Mouse (Mus musculus): ENCODE results near the gene Olfr818. TPM values are rescaled to one million over a fixed set of nuclear protein-coding genes. Genes with fewer than 3 reads are reported as not detected.
"Not testable (repeated sequence)": the region's sequence is repeated elsewhere in the genome, so short reads cannot be mapped to it uniquely, and the experiment has no call there.

Olfr818 gene
- total RNA-seq (2021) = not detected
- polyA plus RNA-seq (2012; rRNA removed) = not detected in 2 replicates
- long read RNA-seq = 0 reads

GRCm38 (mm10) chr10:129949000-129949399, at the start of gene Olfr818:
Gene Olfr818 (minus strand): TSS chr10:129949100.
- DNase-seq = no peak

DNA sequence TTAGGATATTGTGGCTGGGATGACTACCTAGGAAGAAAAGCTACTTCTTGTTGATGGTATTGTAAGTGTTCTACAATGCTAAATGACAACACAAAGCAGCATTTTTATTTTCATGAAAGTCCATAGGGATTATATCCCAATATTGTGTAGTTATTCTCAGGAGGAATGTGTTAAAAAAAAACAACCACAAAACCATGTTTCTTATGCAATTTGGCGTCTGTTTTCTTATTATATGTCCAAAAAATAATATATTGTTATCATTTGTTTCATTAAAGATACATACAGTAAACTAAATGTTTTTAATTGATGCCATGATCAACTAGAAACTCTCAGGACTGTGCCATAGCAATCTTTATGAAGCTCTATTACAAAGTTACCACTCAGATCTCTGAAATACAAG, 36.1 kb upstream of the Olfr818 start, which contains the start of gene Gm10310:
Gm10310 (minus strand) TSS at position 101 of the 400 bp plus-strand sequence.
- not testable (repeated sequence) for DNase-seq

GRCm38 (mm10) chr10:129981867-129982266, 33.0 kb upstream of the Olfr818 start:
- DNase-seq = not testable (repeated sequence)

- DNase-seq = not testable (repeated sequence)
These were observed 27.1 kb upstream of the Olfr818 start, which contains the start of gene Olfr247 for GRCm38 (mm10) chr10:129976040-129976439. Gene Olfr247 (minus strand): TSS chr10:129976140.

DNA sequence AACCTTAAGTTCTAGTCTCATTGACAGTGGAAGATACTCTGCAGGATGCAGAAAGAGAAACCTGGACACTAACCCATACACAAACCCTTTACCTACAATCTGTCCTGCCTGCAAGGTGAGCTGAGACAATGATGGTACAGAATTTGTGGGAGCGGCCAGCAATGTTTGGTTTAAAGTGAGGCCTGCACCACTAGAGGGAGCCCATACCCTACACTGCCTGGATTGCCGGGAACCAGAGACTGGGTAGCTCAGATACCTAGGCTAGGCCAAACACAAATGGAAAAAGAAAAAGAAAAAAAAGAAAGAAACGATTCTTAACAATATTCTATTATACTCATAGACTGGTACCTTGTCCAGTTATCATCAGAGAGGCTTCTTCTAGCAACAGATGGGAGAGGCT, 24.1 kb upstream of the Olfr818 start:
- not testable (repeated sequence) for DNase-seq

DNA sequence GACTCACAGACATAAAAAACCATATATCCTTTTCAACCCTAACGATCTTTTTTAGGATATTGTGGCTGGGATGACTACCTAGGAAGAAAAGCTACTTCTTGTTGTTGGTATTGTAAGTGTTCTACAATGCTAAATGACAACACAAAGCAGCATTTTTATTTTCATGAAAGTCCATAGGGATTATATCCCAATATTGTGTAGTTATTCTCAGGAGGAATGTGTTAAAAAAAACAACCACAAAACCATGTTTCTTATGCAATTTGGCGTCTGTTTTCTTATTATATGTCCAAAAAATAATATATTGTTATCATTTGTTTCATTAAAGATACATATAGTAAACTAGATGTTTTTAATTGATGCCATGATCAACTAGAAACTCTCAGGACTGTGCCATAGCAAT, 18.3 kb upstream of the Olfr818 start, which contains the start of gene Olfr819:
Olfr819 (minus strand) TSS at position 101 of the 400 bp plus-strand sequence.
- DNase-seq = not testable (repeated sequence)

- DNase-seq = not testable (repeated sequence)
These were observed 17.3 kb upstream of the Olfr818 start for GRCm38 (mm10) chr10:129966232-129966631.

DNA sequence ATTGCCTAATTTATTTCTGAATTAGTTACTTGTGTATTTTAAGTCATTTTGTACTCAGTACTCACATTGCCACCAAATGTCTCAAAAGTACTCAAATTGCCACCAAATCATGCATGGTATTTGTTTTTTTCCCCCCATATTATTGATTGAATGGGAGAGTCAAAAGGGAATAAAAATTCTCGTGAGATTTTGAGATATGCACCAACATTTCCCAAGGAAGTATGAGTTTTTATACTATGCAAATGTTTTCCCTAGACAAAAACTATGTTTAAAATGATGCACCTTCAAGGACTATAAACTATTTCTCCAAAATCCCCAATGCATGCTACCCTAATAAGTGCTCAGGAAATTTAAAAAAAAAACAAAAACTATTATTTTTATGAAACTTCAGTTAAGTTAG, 33.4 kb downstream of the Olfr818 start, which contains the start of gene Olfr816:
Olfr816 (minus strand) TSS at position 101 of the 400 bp plus-strand sequence.
- DNase-seq = no peak

- DNase-seq = not testable (repeated sequence)
These were observed 43.1 kb downstream of the Olfr818 start, which contains the start of gene Olfr815 for GRCm38 (mm10) chr10:129905767-129906166. Gene Olfr815 (minus strand): TSS chr10:129905867.

Other genes starting within 250 kb of the Olfr818 start
- gene Olfr804, start 245.9 kb downstream of the Olfr818 start, total RNA-seq (2021) = not detected
- gene Olfr804, start 245.9 kb downstream of the Olfr818 start, polyA plus RNA-seq (2012; rRNA removed) = not detected in 2 replicates
- gene Olfr805, start 219.7 kb downstream of the Olfr818 start, total RNA-seq (2021) = not detected
- gene Olfr805, start 219.7 kb downstream of the Olfr818 start, polyA plus RNA-seq (2012; rRNA removed) = not detected in 2 replicates
- gene Olfr806, start 207.2 kb downstream of the Olfr818 start, total RNA-seq (2021) = not detected
- not detected in 2 replicates for gene Olfr806, start 207.2 kb downstream of the Olfr818 start, polyA plus RNA-seq (2012; rRNA removed)
- not detected for gene Olfr807, start 191.3 kb downstream of the Olfr818 start, total RNA-seq (2021)
- gene Olfr807, start 191.3 kb downstream of the Olfr818 start, polyA plus RNA-seq (2012; rRNA removed) = not detected in 2 replicates
- gene Olfr808, start 183.6 kb downstream of the Olfr818 start, total RNA-seq (2021) = not detected
- gene Olfr808, start 183.6 kb downstream of the Olfr818 start, polyA plus RNA-seq (2012; rRNA removed) = not detected in 2 replicates
- not detected for gene Olfr809, start 174.5 kb downstream of the Olfr818 start, total RNA-seq (2021)
- not detected in 2 replicates for gene Olfr809, start 174.5 kb downstream of the Olfr818 start, polyA plus RNA-seq (2012; rRNA removed)
- not detected for gene Olfr810, start 154.2 kb downstream of the Olfr818 start, total RNA-seq (2021)
- gene Olfr810, start 154.2 kb downstream of the Olfr818 start, polyA plus RNA-seq (2012; rRNA removed) = not detected in 2 replicates
- gene Olfr811, start 144.7 kb downstream of the Olfr818 start, total RNA-seq (2021) = not detected
- gene Olfr811, start 144.7 kb downstream of the Olfr818 start, polyA plus RNA-seq (2012; rRNA removed) = not detected in 2 replicates
- not detected for gene Olfr812, start 103.0 kb downstream of the Olfr818 start, total RNA-seq (2021)
- not detected in 2 replicates for gene Olfr812, start 103.0 kb downstream of the Olfr818 start, polyA plus RNA-seq (2012; rRNA removed)
- not detected for gene Olfr813, start 93.7 kb downstream of the Olfr818 start, total RNA-seq (2021)
- gene Olfr813, start 93.7 kb downstream of the Olfr818 start, polyA plus RNA-seq (2012; rRNA removed) = not detected in 2 replicates
- not detected for gene Olfr814, start 69.2 kb downstream of the Olfr818 start, total RNA-seq (2021)
- gene Olfr814, start 69.2 kb downstream of the Olfr818 start, polyA plus RNA-seq (2012; rRNA removed) = not detected in 2 replicates
- gene Olfr815, start 43.2 kb downstream of the Olfr818 start, total RNA-seq (2021) = not detected
- not detected in 2 replicates for gene Olfr815, start 43.2 kb downstream of the Olfr818 start, polyA plus RNA-seq (2012; rRNA removed)
- gene Olfr816, start 33.5 kb downstream of the Olfr818 start, total RNA-seq (2021) = not detected
- gene Olfr816, start 33.5 kb downstream of the Olfr818 start, polyA plus RNA-seq (2012; rRNA removed) = not detected in 2 replicates
- gene Olfr819, start 18.2 kb upstream of the Olfr818 start, total RNA-seq (2021) = not detected
- gene Olfr819, start 18.2 kb upstream of the Olfr818 start, polyA plus RNA-seq (2012; rRNA removed) = not detected in 2 replicates
- not detected for gene Olfr247, start 27.0 kb upstream of the Olfr818 start, total RNA-seq (2021)
- not detected in 2 replicates for gene Olfr247, start 27.0 kb upstream of the Olfr818 start, polyA plus RNA-seq (2012; rRNA removed)
- not detected for gene Gm10310, start 36.0 kb upstream of the Olfr818 start, total RNA-seq (2021)
- not detected in 2 replicates for gene Gm10310, start 36.0 kb upstream of the Olfr818 start, polyA plus RNA-seq (2012; rRNA removed)
- not detected for gene Olfr820, start 63.5 kb upstream of the Olfr818 start, total RNA-seq (2021)
- gene Olfr820, start 63.5 kb upstream of the Olfr818 start, polyA plus RNA-seq (2012; rRNA removed) = not detected in 2 replicates
- gene Olfr821, start 81.2 kb upstream of the Olfr818 start, total RNA-seq (2021) = not detected
- not detected in 2 replicates for gene Olfr821, start 81.2 kb upstream of the Olfr818 start, polyA plus RNA-seq (2012; rRNA removed)
- gene Olfr822, start 122.1 kb upstream of the Olfr818 start, total RNA-seq (2021) = not detected
- gene Olfr822, start 122.1 kb upstream of the Olfr818 start, polyA plus RNA-seq (2012; rRNA removed) = not detected in 2 replicates
- gene Olfr823, start 166.3 kb upstream of the Olfr818 start, total RNA-seq (2021) = not detected
- gene Olfr823, start 166.3 kb upstream of the Olfr818 start, polyA plus RNA-seq (2012; rRNA removed) = not detected in 2 replicates
- gene Olfr824, start 180.9 kb upstream of the Olfr818 start, total RNA-seq (2021) = not detected
- not detected in 2 replicates for gene Olfr824, start 180.9 kb upstream of the Olfr818 start, polyA plus RNA-seq (2012; rRNA removed)
- not detected for gene Olfr825, start 217.7 kb upstream of the Olfr818 start, total RNA-seq (2021)
- gene Olfr825, start 217.7 kb upstream of the Olfr818 start, polyA plus RNA-seq (2012; rRNA removed) = not detected in 2 replicates
- gene Olfr826, start 235.1 kb upstream of the Olfr818 start, total RNA-seq (2021) = not detected
- gene Olfr826, start 235.1 kb upstream of the Olfr818 start, polyA plus RNA-seq (2012; rRNA removed) = not detected in 2 replicates

All from adrenal gland, adult 2 months (tissue).